Comparison of ENCODE assay signal across 11 mouse cellular contexts in genomic region chr8:121213236-121213635, GRCm38 (mm10).
DNase-seq lines count a peak whose midpoint lies in the region; ATAC-seq and TF ChIP-seq lines count a peak whose summit lies in the region.
"Had no signal": no experiment of that assay in that cellular context is flagged by ENCODE, and none has a peak within 500 bp of the region (broad histone marks: within the 10 kb centered on the region; RNA-seq: fewer than 3 reads in every experiment).

No protein-coding gene starts in this region.

- DNase-seq in gastrocnemius, adult 2 months, result no peak
- DNase-seq in gastrocnemius, postnatal 4 days (ENCODE audit: low spot score in 2 of 2), result no peak
- no peak for DNase-seq in spleen, adult 2 months (ENCODE audit: low read depth in 1 of 2, low spot score in 2 of 2)
- DNase-seq in spleen, postnatal 14 days (ENCODE audit: low spot score in 2 of 2), result no peak
- DNase-seq in testis, postnatal 14 days (ENCODE audit: low spot score), result peak; percentile 59
- no peak for DNase-seq in heart, embryonic 10.5 days (ENCODE audit: low spot score)
- DNase-seq in gastrocnemius, adult 18-20 months (ENCODE audit: low spot score), result no peak
- DNase-seq: right cerebral cortex, postnatal 4 days had no signal

- H3K27ac ChIP-seq in gastrocnemius, adult 2 months, result no peak overlapping the region
- no peak overlapping the region for H3K27ac ChIP-seq in spleen, adult 2 months (ENCODE audit: insufficient read depth, low read length)
- H3K27ac ChIP-seq in heart, embryonic 10.5 days, result no peak overlapping the region
- H3K27ac ChIP-seq: limb, embryonic 12.5 days had no signal

- TF ChIP-seq POLR2A in spleen, adult 2 months (IDR thresholded peaks at IDR 0.05; ENCODE audit: low read depth, low read length), result no peak

- no peaks in the 10 kb centered on the region for H3K4me1 ChIP-seq in spleen, adult 2 months (ENCODE audit: control insufficient read depth, insufficient read depth, insufficient read length)
- peaks cover 8% of the 10 kb centered on the region; the same call in 1 of the 2 replicates for H3K4me1 ChIP-seq in heart, embryonic 10.5 days

- ATAC-seq in common myeloid progenitor, adult 5-6 weeks (replicated peaks; ENCODE audit: low read depth, poor library complexity, severe bottlenecking), result 0 out of 2 replicates have a peak, but pooled peaks have one; percentile 9
- ATAC-seq: midbrain, embryonic 16.5 days had no signal

- intact Hi-C loops in gastrocnemius, adult 2 months (cut with DNase I), result no loop called here

- H3K27me3 ChIP-seq in spleen, adult 2 months (ENCODE audit: control insufficient read depth, insufficient read depth, low read length), result no peaks in the 10 kb centered on the region
- H3K27me3 ChIP-seq in heart, embryonic 10.5 days (ENCODE audit: insufficient read depth, poor library complexity, severe bottlenecking), result peaks cover 20% of the 10 kb centered on the region

- no peaks in the 10 kb centered on the region for H3K36me3 ChIP-seq in spleen, adult 2 months (ENCODE audit: control insufficient read depth, insufficient read depth, low read length)
- no peaks in the 10 kb centered on the region for H3K36me3 ChIP-seq in heart, embryonic 10.5 days
- H3K36me3 ChIP-seq: limb, embryonic 12.5 days had no signal

- 59% methylated on average over 15 of the region's 15 CpGs for WGBS in spleen, adult 2 months
- WGBS in heart, embryonic 10.5 days, result 48% methylated on average over 15 of the region's 15 CpGs

- no peak overlapping the region for H3K4me3 ChIP-seq in gastrocnemius, adult 2 months
- H3K4me3 ChIP-seq in spleen, adult 2 months (ENCODE audit: extremely low read depth, insufficient read depth, insufficient read length), result no peak overlapping the region
- no peak overlapping the region for H3K4me3 ChIP-seq in heart, embryonic 10.5 days
- H3K4me3 ChIP-seq: limb, embryonic 12.5 days had no signal

- peak; percentile 45 for TF ChIP-seq CTCF in gastrocnemius, adult 2 months (IDR thresholded peaks at IDR 0.05)
- TF ChIP-seq CTCF in spleen, adult 2 months (IDR thresholded peaks at IDR 0.05; ENCODE audit: extremely low read depth, insufficient read depth, insufficient read length, insufficient replicate concordance), result peak; percentile 11; the same call in 1 of the 2 replicates

- no peaks in the 10 kb centered on the region for H3K9me3 ChIP-seq in heart, embryonic 10.5 days
